Mouse (Mus musculus): ENCODE data around the gene Dusp5.

DNA sequence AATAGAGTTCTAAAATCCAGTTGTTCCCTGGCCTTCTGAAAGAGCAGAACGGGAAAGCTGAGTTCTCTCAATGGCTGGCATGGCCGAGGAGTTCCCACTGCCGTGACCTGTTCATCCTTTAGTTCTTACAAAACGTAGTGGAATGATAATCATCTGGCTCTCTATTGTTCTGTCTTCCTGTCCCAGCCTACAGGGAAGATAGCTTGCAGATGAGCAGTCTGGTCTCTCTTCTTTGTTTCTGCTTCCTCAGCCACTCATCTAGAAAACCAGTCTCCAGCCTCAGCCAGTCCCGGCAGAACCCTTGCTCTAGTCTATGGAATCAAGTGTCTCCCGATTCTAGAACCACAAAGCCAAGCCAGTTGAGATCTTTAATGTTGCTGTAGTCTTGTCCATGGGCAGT is 46.8 kb upstream of the Dusp5 start:
- TF ChIP-seq POLR2A (IDR thresholded peaks at IDR 0.05; ENCODE audit: borderline replicate concordance, extremely low read depth, low read depth, low read length) (no peak), CTCF (IDR thresholded peaks at IDR 0.05; ENCODE audit: insufficient read depth, low read length) (no peak)
